Mouse (Mus musculus) cerebellum, postnatal 10 days (tissue): Measurements from ENCODE around the gene Eif2s2.

Source experiments
- DNase-seq, 2 experiments: peaks; one replicate each; pipeline ENCODE4 v3.0.0; 2021; ENCODE audit warnings: mixed read lengths in 2 of 2

Gene Eif2s2

GRCm38 (mm10) chr2:154891585-154891984, 1.1 kb downstream of the Eif2s2 start:
- no peak for DNase-seq

DNA sequence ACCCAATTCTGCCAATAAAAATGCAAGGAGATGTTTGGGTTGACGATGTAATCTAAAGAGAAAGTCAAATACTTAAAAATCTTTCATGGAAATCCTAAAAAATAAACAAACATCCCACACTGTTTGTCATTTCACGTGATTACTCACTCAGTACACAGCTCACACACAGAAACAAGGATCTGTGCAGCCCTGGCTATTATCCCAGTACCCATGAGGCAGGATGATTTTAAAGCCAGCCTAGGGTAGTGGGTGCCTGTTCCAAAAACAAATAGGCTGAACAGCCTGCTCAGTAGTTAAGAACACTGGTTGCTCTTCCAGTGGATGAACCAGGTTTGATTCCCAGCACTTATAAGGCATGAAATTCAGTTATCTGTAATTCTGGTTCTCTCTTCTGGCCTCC, 16.1 kb downstream of the Eif2s2 start:
- no peak for DNase-seq

DNA sequence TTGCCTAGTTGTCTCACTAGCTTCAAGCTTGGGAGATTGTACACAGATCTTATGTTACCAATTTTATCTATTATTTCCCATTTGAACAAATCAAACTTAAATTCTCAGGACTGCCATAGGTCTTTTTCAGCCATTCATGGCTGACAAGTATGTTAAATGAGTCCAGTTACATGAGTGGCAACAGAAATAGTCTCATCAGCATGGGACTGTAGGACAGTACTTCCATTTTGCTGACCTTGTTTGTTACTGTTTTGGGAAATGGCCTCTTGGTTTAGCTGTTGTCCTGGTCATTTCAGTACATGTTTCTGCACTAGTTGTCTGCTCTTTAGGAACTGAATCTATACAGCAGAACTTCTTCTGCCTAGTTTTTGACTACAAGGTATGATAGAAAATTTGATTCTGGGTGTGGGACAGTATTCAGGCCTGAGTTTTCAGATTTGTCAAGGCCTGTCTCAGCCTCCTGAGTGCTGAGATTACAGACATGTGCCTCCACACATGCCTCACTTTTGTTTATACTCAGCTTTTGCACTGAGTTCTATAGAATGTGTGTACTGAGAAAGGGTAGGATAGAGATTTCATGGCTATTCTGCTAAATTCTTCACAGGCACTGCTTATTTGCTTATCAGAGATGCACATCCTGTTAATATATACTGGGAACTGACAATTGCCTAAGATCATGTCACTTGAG, 22.6 kb downstream of the Eif2s2 start:
- no peak for DNase-seq

- DNase-seq = peak; percentile 64 to 75
Measured at GRCm38 (mm10) chr2:154868106-154868505, 24.6 kb downstream of the Eif2s2 start.

- DNase-seq = peak; percentile 26 to 44
Measured at GRCm38 (mm10) chr2:154865696-154866095, 27.0 kb downstream of the Eif2s2 start.

DNA sequence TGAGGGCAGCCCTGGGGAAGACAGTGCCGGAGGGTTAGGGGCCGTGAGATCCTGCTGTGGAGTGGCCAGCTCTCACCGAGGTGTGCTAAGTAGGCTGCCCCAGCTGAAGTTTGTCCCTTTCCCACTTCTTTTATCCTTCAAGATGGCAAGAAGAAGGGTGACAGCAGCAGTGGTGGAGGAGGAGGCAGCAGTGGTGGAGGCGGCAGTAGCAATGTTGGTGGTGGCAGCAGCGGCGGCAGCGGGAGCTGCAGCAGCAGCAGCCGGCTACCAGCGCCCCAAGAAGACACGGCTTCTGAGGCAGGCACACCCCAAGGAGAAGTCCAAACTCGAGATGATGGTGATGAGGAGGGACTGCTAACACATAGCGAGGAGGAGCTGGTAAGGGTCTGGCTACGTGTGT, 29.1 kb downstream of the Eif2s2 start:
- no peak for DNase-seq

DNA sequence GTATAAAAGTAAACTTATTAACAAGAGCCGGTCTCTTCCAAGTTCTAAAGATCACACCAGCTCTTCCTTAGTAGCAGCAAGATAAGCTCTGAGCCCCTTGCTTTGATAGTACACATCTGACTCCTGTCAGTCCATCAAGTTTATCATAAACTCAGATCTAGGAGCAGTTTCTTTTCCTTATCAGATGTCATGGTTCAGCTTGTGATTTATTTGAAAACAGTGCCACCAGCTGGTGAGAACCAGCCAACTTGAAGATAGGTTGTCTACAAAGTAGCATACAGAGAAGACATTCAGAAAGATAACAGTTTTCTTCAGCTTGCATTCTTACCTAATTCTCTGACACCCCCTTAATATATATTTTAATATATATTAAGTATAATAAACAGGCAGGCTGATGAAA, 37.4 kb downstream of the Eif2s2 start:
- DNase-seq = peak; percentile 83 to 84

DNA sequence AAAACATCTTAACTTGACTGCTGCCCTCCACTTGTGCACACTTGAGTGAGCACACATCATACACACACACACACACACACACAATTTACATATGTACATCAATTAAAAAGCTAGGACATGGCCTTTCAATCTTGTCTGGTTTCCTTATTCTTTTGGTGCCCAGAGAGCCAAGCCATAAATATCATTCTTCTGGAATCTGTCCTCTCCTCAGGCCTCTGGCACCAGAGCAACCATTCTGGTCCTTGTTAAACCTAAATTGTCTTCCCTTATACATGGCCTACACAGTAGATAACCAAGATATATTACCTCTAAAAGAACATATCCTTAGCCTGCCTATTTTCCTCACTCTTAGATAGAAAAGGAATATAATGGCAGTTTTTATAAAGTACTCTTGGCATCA, 44.6 kb downstream of the Eif2s2 start:
- DNase-seq = peak; percentile 23 to 41

DNA sequence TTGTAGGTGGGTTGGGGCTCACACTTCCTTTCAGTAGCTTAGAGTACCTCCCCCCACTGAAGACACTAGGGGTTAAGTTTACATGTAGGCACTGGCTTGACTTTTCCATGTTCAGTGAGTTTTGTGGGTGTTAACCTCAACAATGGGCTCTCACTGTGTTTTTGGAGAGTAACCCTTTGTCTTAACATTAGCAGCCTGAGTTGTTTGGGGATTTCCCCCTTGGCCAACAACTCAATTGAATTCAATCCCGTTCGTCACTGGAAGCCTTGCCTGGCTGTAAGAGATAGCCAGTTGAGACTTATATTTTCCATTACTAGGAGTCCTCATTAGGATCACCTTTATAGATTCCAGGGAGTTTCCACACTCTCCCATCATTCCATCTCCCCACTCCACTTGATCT, 56.2 kb downstream of the Eif2s2 start:
- DNase-seq = no peak

- DNase-seq = peak; percentile 36 to 38
Measured at GRCm38 (mm10) chr2:154834149-154834865, 58.4 kb downstream of the Eif2s2 start.

- DNase-seq = no peak
Measured at GRCm38 (mm10) chr2:154832471-154832870, 60.3 kb downstream of the Eif2s2 start.

- DNase-seq = no peak
Measured at GRCm38 (mm10) chr2:154827521-154827920, 65.2 kb downstream of the Eif2s2 start.

DNA sequence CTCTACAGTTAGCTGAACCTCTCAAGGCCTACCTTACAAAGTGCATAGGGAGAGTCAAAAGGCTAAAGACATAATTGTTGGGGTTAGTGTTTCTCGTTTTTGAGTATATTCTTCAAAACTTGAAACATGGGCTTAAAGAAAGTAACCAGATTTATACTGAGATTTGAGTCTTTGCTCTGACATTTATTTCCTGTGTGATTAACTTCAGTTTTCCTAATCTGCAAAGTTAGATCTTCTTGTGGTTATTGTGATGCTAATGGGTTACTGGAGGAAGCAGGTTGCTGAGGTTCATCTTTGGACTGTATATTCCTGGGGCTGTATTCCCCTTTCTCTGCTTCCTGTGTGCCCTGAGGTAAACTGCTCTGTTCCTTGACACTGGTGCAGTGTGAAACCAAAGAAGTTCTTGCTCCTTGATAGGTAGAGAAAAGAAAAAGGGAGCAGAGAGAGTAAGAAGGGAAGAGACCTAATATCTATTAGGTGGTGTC, 66.6 kb downstream of the Eif2s2 start:
- DNase-seq = no peak
